Mouse (Mus musculus) lung, embryonic 15.5 days (tissue): ENCODE measurements around the gene Ppp1r3e. TPM values are rescaled to one million over a fixed set of nuclear protein-coding genes. Genes with fewer than 3 reads are reported as not detected.

Experiments used
- ATAC-seq: fragments of 200-750 bp; cut with Nextera tagmentation; 2 replicates; pipeline ENCODE4 v1.8.0; 2017; ENCODE audit warnings: moderate number of reproducible peaks, borderline replicate concordance; ENCODE audit not compliant: low FRiP score, low TSS enrichment; ENCODE audit errors: extremely low read depth
- H3K27ac ChIP-seq: fragments of 300-500 bp; sonication (generic); 2 replicates; pipeline ENCODE4 v1.5.1; 2015; ENCODE audit warnings: moderate library complexity, mild to moderate bottlenecking, inconsistent platforms
- H3K27me3 ChIP-seq: fragments of 300-500 bp; sonication (generic); 2 replicates; pipeline ENCODE4 v1.6.1; 2015; ENCODE audit warnings: inconsistent platforms
- H3K36me3 ChIP-seq: fragments of 300-500 bp; sonication (generic); 2 replicates; pipeline ENCODE4 v1.6.1; 2015; ENCODE audit warnings: inconsistent platforms
- H3K4me1 ChIP-seq: fragments of 300-500 bp; sonication (generic); 2 replicates; pipeline ENCODE4 v1.6.1; 2015; ENCODE audit warnings: inconsistent platforms
- H3K4me2 ChIP-seq: fragments of 300-500 bp; sonication (generic); 2 replicates; pipeline ENCODE4 v1.6.1; 2015; ENCODE audit warnings: inconsistent platforms, mild to moderate bottlenecking, moderate library complexity
- H3K4me3 ChIP-seq: fragments of 300-500 bp; sonication (generic); 2 replicates; pipeline ENCODE4 v1.5.1; 2015; ENCODE audit warnings: mild to moderate bottlenecking, inconsistent platforms
- H3K9ac ChIP-seq: fragments of 300-500 bp; sonication (generic); 2 replicates; pipeline ENCODE4 v1.6.1; 2015; ENCODE audit warnings: inconsistent platforms
- H3K9me3 ChIP-seq: fragments of 300-500 bp; sonication (generic); 2 replicates; pipeline ENCODE4 v1.6.1; 2016; ENCODE audit warnings: inconsistent platforms
- WGBS: fragments of 180-500 bp; shearing (Covaris S2); methylation state at CpG from one replicate; pipeline ENCODE4 v1.1.7; 2015; 5-methylcytosine and 5-hydroxymethylcytosine counted together
- polyA plus RNA-seq: library from polyadenylated mRNA; unstranded; fragments of >200 nt; fragmentation: Nextera tagmentation; extraction: Ambion mirVana; gene quantifications from 2 replicates; pipeline ENCODE4 v1.2.1, GENCODE M21; 2015

Ppp1r3e gene
- polyA plus RNA-seq, 1 experiment from 2014 or later = 1.1 TPM

DNA sequence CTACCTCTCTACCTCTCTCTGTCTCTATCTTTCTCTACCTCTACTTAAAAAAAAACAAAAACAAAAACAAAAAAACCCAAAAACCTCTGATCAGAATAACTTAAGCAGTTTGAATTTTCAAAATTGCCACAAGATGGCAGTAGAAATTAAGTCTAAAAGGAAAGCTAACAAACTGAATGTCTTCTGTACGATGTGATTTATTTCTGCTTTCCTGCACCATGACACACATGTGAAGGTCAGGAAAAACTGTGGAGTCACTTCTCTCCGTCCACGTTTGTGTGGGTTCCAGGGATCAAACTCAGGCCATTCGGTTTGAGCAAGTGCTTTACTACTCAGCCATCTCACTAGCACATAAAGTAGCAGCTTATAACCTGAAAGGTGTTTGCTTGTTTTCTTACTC lies 33.9 kb downstream of the Ppp1r3e start:
- no peak overlapping the region for H3K9ac ChIP-seq
- no peaks in the 10 kb centered on the region for H3K9me3 ChIP-seq
- H3K27ac ChIP-seq = no peak overlapping the region
- WGBS = 1% methylated on average over 4 of the region's 4 CpGs
- no peaks in the 10 kb centered on the region for H3K36me3 ChIP-seq
- H3K4me1 ChIP-seq = no peaks in the 10 kb centered on the region
- 0 out of 2 replicates have a peak, but pooled peaks cover 4% of the 10 kb centered on the region for H3K27me3 ChIP-seq
- no peak for ATAC-seq
- no peak overlapping the region for H3K4me2 ChIP-seq
- no peak overlapping the region for H3K4me3 ChIP-seq

DNA sequence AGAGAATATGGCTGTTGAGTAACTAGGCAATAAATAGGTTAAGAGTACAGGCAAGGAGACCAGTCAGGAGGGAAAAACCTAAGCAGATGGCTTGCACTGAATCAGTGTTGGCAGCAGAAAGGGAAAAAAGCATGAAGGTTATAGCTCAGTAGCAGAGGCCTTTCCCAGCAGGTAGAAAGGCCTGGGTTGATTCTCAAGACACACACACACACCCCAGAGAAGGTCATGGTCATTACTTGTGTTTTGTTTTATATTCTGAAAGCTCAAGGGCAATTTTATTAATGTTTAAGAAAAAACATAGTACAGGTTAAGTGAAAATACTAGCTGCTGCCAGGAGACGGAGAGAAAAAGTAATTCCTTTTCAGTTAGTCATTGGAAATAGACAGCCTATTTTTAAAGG lies 53.6 kb downstream of the Ppp1r3e start:
- H3K36me3 ChIP-seq = no peaks in the 10 kb centered on the region
- H3K4me3 ChIP-seq = no peak overlapping the region
- 59% methylated on average over 1 of the region's 1 CpGs for WGBS
- no peaks in the 10 kb centered on the region for H3K9me3 ChIP-seq
- no peak overlapping the region for H3K27ac ChIP-seq
- no peak overlapping the region for H3K4me2 ChIP-seq
- H3K4me1 ChIP-seq = no peaks in the 10 kb centered on the region
- no peak overlapping the region for H3K9ac ChIP-seq
- ATAC-seq = no peak
- no peaks in the 10 kb centered on the region for H3K27me3 ChIP-seq

Other genes with a start within 250 kb of the Ppp1r3e start
- gene Gm17606, start 236.6 kb downstream of the Ppp1r3e start, polyA plus RNA-seq = not detected in 2 replicates
- 4.0 and 4.2 TPM in 2 replicates for gene Cdh24, start 236.2 kb downstream of the Ppp1r3e start, polyA plus RNA-seq
- 74.0 and 77.9 TPM in 2 replicates for gene 1700123O20Rik, start 191.3 kb downstream of the Ppp1r3e start, polyA plus RNA-seq
- 119 and 122 TPM in 2 replicates for gene Acin1, start 190.6 kb downstream of the Ppp1r3e start, polyA plus RNA-seq
- gene Gm29776, start 178.7 kb downstream of the Ppp1r3e start, polyA plus RNA-seq = 0.11 and 0.20 TPM in 2 replicates
- not detected in 2 replicates for gene Cebpe, start 165.4 kb downstream of the Ppp1r3e start, polyA plus RNA-seq
- gene Slc7a8, start 95.6 kb downstream of the Ppp1r3e start, polyA plus RNA-seq = 1.4 and 1.8 TPM in 2 replicates
- not detected in 2 replicates for gene Rnf212b, start 63.4 kb downstream of the Ppp1r3e start, polyA plus RNA-seq
- 10.0 and 11.4 TPM in 2 replicates for gene Homez, start 6.6 kb downstream of the Ppp1r3e start, polyA plus RNA-seq
- gene Bcl2l2, start 5.8 kb upstream of the Ppp1r3e start, polyA plus RNA-seq = 3.0 and 3.1 TPM in 2 replicates
- not detected in 2 replicates for gene Gm20521, start 5.9 kb upstream of the Ppp1r3e start, polyA plus RNA-seq
- 102 and 109 TPM in 2 replicates for gene Pabpn1, start 14.9 kb upstream of the Ppp1r3e start, polyA plus RNA-seq
- gene Slc22a17, start 35.6 kb upstream of the Ppp1r3e start, polyA plus RNA-seq = 32.5 and 34.1 TPM in 2 replicates
- gene Efs, start 48.6 kb upstream of the Ppp1r3e start, polyA plus RNA-seq = 26.5 and 29.1 TPM in 2 replicates
- gene Il25, start 55.1 kb upstream of the Ppp1r3e start, polyA plus RNA-seq = 0.19 TPM in 1 of 2 replicates, not detected in the other
- gene Cmtm5, start 58.7 kb upstream of the Ppp1r3e start, polyA plus RNA-seq = 0.95 and 1.0 TPM in 2 replicates
- gene Myh6, start 89.4 kb upstream of the Ppp1r3e start, polyA plus RNA-seq = 70.4 and 166 TPM in 2 replicates
- not detected in 2 replicates for gene Gm17428, start 99.4 kb upstream of the Ppp1r3e start, polyA plus RNA-seq
- 29.1 and 71.2 TPM in 2 replicates for gene Myh7, start 117.1 kb upstream of the Ppp1r3e start, polyA plus RNA-seq
- 81.1 and 81.3 TPM in 2 replicates for gene Ngdn, start 137.9 kb upstream of the Ppp1r3e start, polyA plus RNA-seq
- 4.2 and 4.3 TPM in 2 replicates for gene Zfhx2, start 214.8 kb upstream of the Ppp1r3e start, polyA plus RNA-seq
- 22.0 and 22.9 TPM in 2 replicates for gene Thtpa, start 217.2 kb upstream of the Ppp1r3e start, polyA plus RNA-seq
- 17.2 and 18.9 TPM in 2 replicates for gene Ap1g2, start 229.0 kb upstream of the Ppp1r3e start, polyA plus RNA-seq
- gene Jph4, start 239.4 kb upstream of the Ppp1r3e start, polyA plus RNA-seq = 0.33 and 0.37 TPM in 2 replicates